Mouse (Mus musculus): Measurements from ENCODE around the gene Timm22.

Timm22 gene

GRCm38 (mm10) chr11:76429966-76430631 is 23.3 kb downstream of the Timm22 start:
- DNase-seq (ENCODE audit: low spot score in 2 of 2) = no peak

- DNase-seq (ENCODE audit: low spot score in 2 of 2) = peak in 1 of 2 experiments; percentile 27
These were observed 29.3 kb downstream of the Timm22 start for GRCm38 (mm10) chr11:76436009-76436408.

GRCm38 (mm10) chr11:76436864-76437437 is 30.2 kb downstream of the Timm22 start:
- DNase-seq (ENCODE audit: low spot score in 2 of 2) = peak; percentile 71 to 76

GRCm38 (mm10) chr11:76439666-76440065 is 32.9 kb downstream of the Timm22 start:
- DNase-seq (ENCODE audit: low spot score in 2 of 2) = no peak

- DNase-seq (ENCODE audit: low spot score in 2 of 2) = no peak
These were observed 38.7 kb downstream of the Timm22 start for GRCm38 (mm10) chr11:76445459-76445858.

GRCm38 (mm10) chr11:76446251-76446650 is 39.5 kb downstream of the Timm22 start:
- no peak for DNase-seq (ENCODE audit: low spot score in 2 of 2)

- DNase-seq (ENCODE audit: low spot score in 2 of 2) = peak in 1 of 2 experiments; percentile 53
These were observed 42.9 kb downstream of the Timm22 start for GRCm38 (mm10) chr11:76449520-76450201.

- no peak for DNase-seq (ENCODE audit: low spot score in 2 of 2)
These were observed 43.4 kb downstream of the Timm22 start for GRCm38 (mm10) chr11:76450202-76450561.

GRCm38 (mm10) chr11:76454492-76454891 is 47.7 kb downstream of the Timm22 start:
- DNase-seq (ENCODE audit: low spot score in 2 of 2) = peak in 1 of 2 experiments; percentile 65

- peak; percentile 63 to 79 for DNase-seq (ENCODE audit: low spot score in 2 of 2)
These were observed 49.5 kb downstream of the Timm22 start for GRCm38 (mm10) chr11:76456233-76456632.

GRCm38 (mm10) chr11:76456897-76457296 is 50.1 kb downstream of the Timm22 start:
- no peak for DNase-seq (ENCODE audit: low spot score in 2 of 2)

GRCm38 (mm10) chr11:76458730-76459129 is 52.0 kb downstream of the Timm22 start:
- DNase-seq (ENCODE audit: low spot score in 2 of 2) = no peak

- no peak for DNase-seq (ENCODE audit: low spot score in 2 of 2)
These were observed 52.7 kb downstream of the Timm22 start for GRCm38 (mm10) chr11:76459489-76459888.

- no peak for DNase-seq (ENCODE audit: low spot score in 2 of 2)
These were observed 54.4 kb downstream of the Timm22 start for GRCm38 (mm10) chr11:76461201-76461600.

GRCm38 (mm10) chr11:76461696-76462095 is 54.9 kb downstream of the Timm22 start:
- no peak for DNase-seq (ENCODE audit: low spot score in 2 of 2)

- no peak for DNase-seq (ENCODE audit: low spot score in 2 of 2)
These were observed 59.1 kb downstream of the Timm22 start for GRCm38 (mm10) chr11:76465879-76466278.
